In genomic region chr2:144458975-144459754, GRCm38 (mm10) we compare ENCODE assay signal across 8 mouse cellular contexts.
DNase-seq lines count a peak whose midpoint lies in the region; ATAC-seq and TF ChIP-seq lines count a peak whose summit lies in the region.

No protein-coding gene starts in this region.

- H3K27ac ChIP-seq in hindbrain, embryonic 15.5 days (replicated peaks), result peak overlapping the region; percentile 83

- POLR2A ChIA-PET in Patski (lab: Charles Lee), result interaction anchor here (0.8 kb wide), 1 partner anchor 92 kb away, joined by 3 read pairs; the partner anchor contains the start of gene Rbbp9

- peak overlapping the region; percentile 52 for H3K9ac ChIP-seq in hindbrain, embryonic 15.5 days

- 8% methylated on average over 25 of the region's 25 CpGs for WGBS in hindbrain, embryonic 15.5 days

- CTCF ChIA-PET in Patski (lab: Charles Lee), result interaction anchor here (1.7 kb wide), 1 partner anchor 11 kb away, joined by 4 read pairs; no protein-coding TSS in a partner anchor

- no peaks in the 10 kb centered on the region for H3K36me3 ChIP-seq in hindbrain, embryonic 15.5 days

- H3K4me3 ChIP-seq in hindbrain, embryonic 15.5 days, result peak overlapping the region; percentile 53

- no peaks in the 10 kb centered on the region for H3K27me3 ChIP-seq in Patski
- H3K27me3 ChIP-seq in hindbrain, embryonic 15.5 days, result peaks cover 15% of the 10 kb centered on the region

- DNase-seq in Patski (ENCODE audit: low read depth, low spot score), result peak; percentile 17
- DNase-seq in cerebellum, postnatal 10 days, result peak; percentile 93 to 94
- peak; percentile 89 to 93 for DNase-seq in frontal cortex, postnatal 36 days (ENCODE audit: low spot score in 2 of 2)
- DNase-seq in layer of hippocampus, postnatal 36 days, result peak; percentile 89 to 90
- DNase-seq in lung, postnatal 25 days (ENCODE audit: low spot score), result peak; percentile 83
- peak; percentile 68 for DNase-seq in retina, adult 2 months (ENCODE audit: low read depth, low spot score)
- DNase-seq in thymus, postnatal 25 days, result peak; percentile 74

- peak; percentile 94 for ATAC-seq in Patski
- peak; percentile 99 for ATAC-seq in hindbrain, embryonic 15.5 days (ENCODE audit: low FRiP score, low read depth)

- no peaks in the 10 kb centered on the region for H3K9me3 ChIP-seq in hindbrain, embryonic 15.5 days

- peak overlapping the region; percentile 69 for H3K4me2 ChIP-seq in hindbrain, embryonic 15.5 days

- no peak for TF ChIP-seq CTCF in Patski (IDR thresholded peaks at IDR 0.05)

- peaks cover 12% of the 10 kb centered on the region for H3K4me1 ChIP-seq in hindbrain, embryonic 15.5 days (replicated peaks)

- in situ Hi-C loops in Patski (cut with MboI; ENCODE audit: low pct_unique_long_range_greater_than_20kb), result loop anchor here (10.0 to 25.0 kb wide), 3 partner anchors 594 to 1347 kb away; partner anchors contain the start of gene Bfsp1

Comparison
In these comparisons a context has a peak if more than half of its experiments do, and no peak if none do; other contexts are left out.
1. Peak in every context shown above with its lines: DNase-seq, ATAC-seq, H3K4me3 ChIP-seq and H3K27ac ChIP-seq.
2. DNase-seq: peak in every context shown above with its lines; median percentile 94 in cerebellum, postnatal 10 days; 91 in frontal cortex, postnatal 36 days; 90 in layer of hippocampus, postnatal 36 days; 83 in lung, postnatal 25 days; 74 in thymus, postnatal 25 days; 68 in retina, adult 2 months; 17 in Patski.